Mouse (Mus musculus) C2C12 (cell line): ENCODE data around the gene Gart. TPM values are rescaled to one million over a fixed set of nuclear protein-coding genes. Genes with fewer than 3 reads are reported as not detected.

Experiments used
- H3K27me3 ChIP-seq: one replicate; pipeline ENCODE4 v1.6.1; 2011; ENCODE audit not compliant: control insufficient read depth, insufficient read depth, insufficient read length
- H3K36me3 ChIP-seq: one replicate; pipeline ENCODE4 v1.6.1; 2011; ENCODE audit not compliant: control insufficient read depth, insufficient read depth
- H3K4me3 ChIP-seq: one replicate; pipeline ENCODE4 v1.5.1; 2011; ENCODE audit warnings: mild to moderate bottlenecking, control low read depth; ENCODE audit not compliant: poor library complexity, insufficient read depth, severe bottlenecking
- H3K79me2 ChIP-seq: one replicate; pipeline ENCODE4 v1.6.1; 2011; ENCODE audit not compliant: control insufficient read depth, insufficient read depth
- H3K79me3 ChIP-seq: one replicate; pipeline ENCODE4 v1.6.1; 2011; ENCODE audit warnings: low read depth, control low read depth
- H3ac ChIP-seq: one replicate; pipeline ENCODE3; 2011; ENCODE audit warnings: low read depth; ENCODE audit not compliant: control insufficient read depth, insufficient read length
- CEBPB ChIP-seq: IDR thresholded peaks from one replicate; pipeline ENCODE4 v1.6.1; 2011; ENCODE audit warnings: low read depth, mild to moderate bottlenecking, control low read depth, moderate library complexity
- CTCF ChIP-seq: IDR thresholded peaks from one replicate; pipeline ENCODE4 v1.5.1; 2011; ENCODE audit not compliant: control insufficient read depth, insufficient read depth, insufficient read length
- FOSL1 ChIP-seq: IDR thresholded peaks from one replicate; pipeline ENCODE4 v1.8.0; 2011; ENCODE audit warnings: mild to moderate bottlenecking, low read length; ENCODE audit not compliant: poor library complexity, insufficient read depth, severe bottlenecking
- MAX ChIP-seq: IDR thresholded peaks from one replicate; pipeline ENCODE4 v1.6.1; 2011; ENCODE audit warnings: mild to moderate bottlenecking, control low read depth
- MYOD1 ChIP-seq: IDR thresholded peaks from one replicate; pipeline ENCODE4 v1.6.1; 2011; ENCODE audit warnings: low read depth; ENCODE audit not compliant: control insufficient read depth, insufficient read length
- MYOG ChIP-seq: IDR thresholded peaks from one replicate; pipeline ENCODE4 v1.6.1; 2011; ENCODE audit not compliant: control insufficient read depth, insufficient read length; ENCODE audit errors: extremely low read depth
- USF1 ChIP-seq: IDR thresholded peaks from one replicate; pipeline ENCODE4 v1.6.1; 2011; ENCODE audit warnings: low read depth, mild to moderate bottlenecking, control low read depth, moderate library complexity
- polyA plus RNA-seq: library from polyadenylated mRNA; unstranded; fragments of >200 nt; fragmentation: generic; extraction: Trizol; gene quantifications from one replicate; pipeline ENCODE4 v1.2.1, GENCODE M21; 2012; ENCODE audit warnings: missing spikeins

Gene Gart
- polyA plus RNA-seq, 1 experiment = 131 TPM

GRCm38 (mm10) chr16:91585617-91586016, 61.1 kb downstream of the Gart start:
- Histone ChIP-seq H3ac (no peak overlapping the region), H3K4me3 (no peak overlapping the region), H3K79me3 (no peaks in the 10 kb centered on the region), H3K36me3 (no peaks in the 10 kb centered on the region), H3K79me2 (no peaks in the 10 kb centered on the region), H3K27me3 (no peaks in the 10 kb centered on the region)
- TF ChIP-seq USF1 = no peak
- TF ChIP-seq MYOG = no peak
- TF ChIP-seq CTCF = no peak
- TF ChIP-seq MYOD1 = no peak
- no peak for TF ChIP-seq CEBPB
- no peak for TF ChIP-seq MAX
- TF ChIP-seq FOSL1 = no peak

GRCm38 (mm10) chr16:91582307-91582706, 64.4 kb downstream of the Gart start:
- no peak for TF ChIP-seq MAX
- no peak for TF ChIP-seq MYOD1
- no peak for TF ChIP-seq CEBPB
- TF ChIP-seq USF1 = no peak
- no peak for TF ChIP-seq MYOG
- no peak for TF ChIP-seq FOSL1
- no peak for TF ChIP-seq CTCF
- H3K79me2 ChIP-seq = no peaks in the 10 kb centered on the region
- no peaks in the 10 kb centered on the region for H3K36me3 ChIP-seq
- H3ac ChIP-seq = no peak overlapping the region
- no peak overlapping the region for H3K4me3 ChIP-seq
- no peaks in the 10 kb centered on the region for H3K27me3 ChIP-seq
- no peaks in the 10 kb centered on the region for H3K79me3 ChIP-seq

GRCm38 (mm10) chr16:91578980-91579720, 67.6 kb downstream of the Gart start:
- Histone ChIP-seq H3ac (no peak overlapping the region), H3K4me3 (no peak overlapping the region), H3K79me2 (no peaks in the 10 kb centered on the region), H3K79me3 (no peaks in the 10 kb centered on the region), H3K36me3 (no peaks in the 10 kb centered on the region), H3K27me3 (no peaks in the 10 kb centered on the region)
- TF ChIP-seq MAX (no peak), CTCF (no peak), MYOD1 (peak; percentile 83)

- no peaks in the 10 kb centered on the region for H3K79me3 ChIP-seq
- H3K36me3 ChIP-seq = no peaks in the 10 kb centered on the region
- no peak overlapping the region for H3K4me3 ChIP-seq
- TF ChIP-seq MYOG (no peak), USF1 (no peak), MAX (no peak), MYOD1 (no peak), FOSL1 (no peak), CEBPB (no peak)
- no peaks in the 10 kb centered on the region for H3K27me3 ChIP-seq
- no peaks in the 10 kb centered on the region for H3K79me2 ChIP-seq
- no peak overlapping the region for H3ac ChIP-seq
These were observed 71.6 kb downstream of the Gart start for GRCm38 (mm10) chr16:91575151-91575550.

Other genes starting within 250 kb of the Gart start
- 14.1 TPM for gene Il10rb, start 240.8 kb downstream of the Gart start, polyA plus RNA-seq
- 18.1 TPM for gene Ifnar1, start 161.7 kb downstream of the Gart start, polyA plus RNA-seq
- 9.1 TPM for gene Ifngr2, start 99.9 kb downstream of the Gart start, polyA plus RNA-seq
- 15.1 TPM for gene Tmem50b, start 49.2 kb downstream of the Gart start, polyA plus RNA-seq
- 0.16 TPM for gene Dnajc28, start 27.9 kb downstream of the Gart start, polyA plus RNA-seq
- gene Son, start 554 bp upstream of the Gart start, polyA plus RNA-seq = 53.5 TPM
- 12.2 TPM for gene Donson, start 41.8 kb upstream of the Gart start, polyA plus RNA-seq
- 16.7 TPM for gene Cryzl1, start 82.0 kb upstream of the Gart start, polyA plus RNA-seq
- gene Itsn1, start 82.3 kb upstream of the Gart start, polyA plus RNA-seq = 24.3 TPM